Mouse (Mus musculus) right cerebral cortex, postnatal 36 days (tissue): ENCODE measurements around the gene Gm28363.
"Not testable (repeated sequence)": the region's sequence is repeated elsewhere in the genome, so short reads cannot be mapped to it uniquely, and the experiment has no call there.

Source experiments
- DNase-seq, 2 experiments: peaks; one replicate each; pipeline ENCODE4 v3.0.0; 2022; ENCODE audit warnings: low spot score in 2 of 2, mixed read lengths in 1 of 2

Gene Gm28363

DNA sequence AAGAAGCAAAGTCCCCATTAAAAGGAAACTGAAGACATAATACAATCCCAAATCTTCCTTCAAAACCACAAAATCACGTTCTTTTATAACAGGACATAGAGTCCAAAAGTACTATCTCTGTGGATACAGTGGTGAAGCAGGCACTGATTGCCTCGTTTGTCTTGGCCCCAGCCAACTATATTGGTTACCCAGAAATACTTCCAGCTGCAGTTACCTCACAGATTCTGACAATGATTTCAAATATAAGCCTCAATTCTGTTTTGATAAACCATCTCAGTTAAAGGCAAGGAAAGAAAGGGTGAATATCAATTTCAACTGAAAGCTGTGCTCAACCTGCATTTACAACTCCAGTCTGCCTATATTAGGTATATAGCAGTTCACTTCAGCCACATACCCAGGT, at the start of gene Gm28363:
Gene Gm28363, plus strand, starts transcription at position 301 of the 400 bp plus-strand sequence.
- not testable (repeated sequence) for DNase-seq

GRCm38 (mm10) chr1:117650236-117650635, 46.7 kb upstream of the Gm28363 start:
- DNase-seq, result not testable (repeated sequence)
